Mouse (Mus musculus) stomach, postnatal 0 days (tissue): ENCODE results near the gene Cpped1.

ENCODE experiments used
- CTCF ChIP-seq: IDR thresholded peaks from 2 replicates; pipeline ENCODE4 v1.5.1; 2016; ENCODE audit warnings: antibody characterized with exemption, low read depth, mild to moderate bottlenecking, moderate library complexity
- EP300 ChIP-seq: optimal IDR thresholded peaks from 2 replicates; pipeline ENCODE3; 2016; ENCODE audit warnings: antibody characterized with exemption

- TF ChIP-seq CTCF (no peak; the same call in 1 of the 2 replicates), EP300 (no peak)
Measured at GRCm38 (mm10) chr16:11909035-11909591, at the start of gene Cpped1.
